Mouse (Mus musculus): ENCODE results near the gene Col23a1. TPM values are rescaled to one million over a fixed set of nuclear protein-coding genes. Genes with fewer than 3 reads are reported as not detected.

Col23a1 gene
- polyA plus RNA-seq, 1 experiment from 2014 or later = 10.7 TPM

- Histone ChIP-seq H3K4me2 (replicated peaks) (no peak overlapping the region), H3K4me3 (replicated peaks; ENCODE audit: low read length) (no peak overlapping the region), H3K27ac (no peak overlapping the region), H3K36me3 (replicated peaks; ENCODE audit: control insufficient read depth, insufficient read depth) (no peaks in the 10 kb centered on the region), H3K4me1 (replicated peaks; ENCODE audit: control insufficient read depth, insufficient read depth, low read length) (no peaks in the 10 kb centered on the region), H3K9ac (no peak overlapping the region), H3K27me3 (ENCODE audit: control insufficient read depth, insufficient read depth, low read length) (no peaks in the 10 kb centered on the region), H3K9me3 (ENCODE audit: control insufficient read depth, low read length) (no peaks in the 10 kb centered on the region)
- no peak for ATAC-seq (ENCODE audit: low FRiP score)
- DNase-seq (ENCODE audit: low spot score) = no peak
- WGBS = 89% methylated on average over 3 of the region's 3 CpGs
Measured at GRCm38 (mm10) chr11:51521440-51521839, 231.7 kb downstream of the Col23a1 start.

GRCm38 (mm10) chr11:51523215-51523614 lies 233.5 kb downstream of the Col23a1 start:
- no peaks in the 10 kb centered on the region for H3K27me3 ChIP-seq (ENCODE audit: control insufficient read depth, insufficient read depth, low read length)
- no peak overlapping the region for H3K4me2 ChIP-seq (replicated peaks)
- H3K27ac ChIP-seq = no peak overlapping the region
- no peak for ATAC-seq (ENCODE audit: low FRiP score)
- no peaks in the 10 kb centered on the region; the same call in 1 of the 2 replicates for H3K4me1 ChIP-seq (replicated peaks; ENCODE audit: control insufficient read depth, insufficient read depth, low read length)
- H3K4me3 ChIP-seq (replicated peaks; ENCODE audit: low read length) = no peak overlapping the region
- no peak for DNase-seq (ENCODE audit: low spot score)
- H3K9ac ChIP-seq = no peak overlapping the region
- no peaks in the 10 kb centered on the region for H3K36me3 ChIP-seq (replicated peaks; ENCODE audit: control insufficient read depth, insufficient read depth)
- H3K9me3 ChIP-seq (ENCODE audit: control insufficient read depth, low read length) = no peaks in the 10 kb centered on the region

- Histone ChIP-seq H3K4me3 (replicated peaks; ENCODE audit: low read length) (no peak overlapping the region), H3K27ac (no peak overlapping the region), H3K4me2 (replicated peaks) (no peak overlapping the region), H3K27me3 (ENCODE audit: control insufficient read depth, insufficient read depth, low read length) (no peaks in the 10 kb centered on the region), H3K4me1 (replicated peaks; ENCODE audit: control insufficient read depth, insufficient read depth, low read length) (no peaks in the 10 kb centered on the region; the same call in 1 of the 2 replicates), H3K9me3 (ENCODE audit: control insufficient read depth, low read length) (no peaks in the 10 kb centered on the region), H3K36me3 (replicated peaks; ENCODE audit: control insufficient read depth, insufficient read depth) (no peaks in the 10 kb centered on the region), H3K9ac (no peak overlapping the region)
- ATAC-seq (ENCODE audit: low FRiP score) (no peak), DNase-seq (ENCODE audit: low spot score) (no peak)
- WGBS = 76% methylated on average over 9 of the region's 9 CpGs
Measured at GRCm38 (mm10) chr11:51523625-51524024, 233.9 kb downstream of the Col23a1 start.

- no peak overlapping the region for H3K4me2 ChIP-seq (replicated peaks)
- ATAC-seq (ENCODE audit: low FRiP score) = no peak
- DNase-seq (ENCODE audit: low spot score) = no peak
Measured at GRCm38 (mm10) chr11:51526631-51527161, 237.0 kb downstream of the Col23a1 start.

GRCm38 (mm10) chr11:51533128-51533533 lies 243.4 kb downstream of the Col23a1 start:
- H3K9me3 ChIP-seq (ENCODE audit: control insufficient read depth, low read length) = no peaks in the 10 kb centered on the region
- no peak overlapping the region for H3K27ac ChIP-seq
- ATAC-seq (ENCODE audit: low FRiP score) = no peak
- DNase-seq (ENCODE audit: low spot score) = no peak
- no peak overlapping the region for H3K4me2 ChIP-seq (replicated peaks)
- no peak overlapping the region for H3K4me3 ChIP-seq (replicated peaks; ENCODE audit: low read length)
- no peak overlapping the region for H3K9ac ChIP-seq
- no peaks in the 10 kb centered on the region for H3K36me3 ChIP-seq (replicated peaks; ENCODE audit: control insufficient read depth, insufficient read depth)
- H3K4me1 ChIP-seq (replicated peaks; ENCODE audit: control insufficient read depth, insufficient read depth, low read length) = no peaks in the 10 kb centered on the region
- no peaks in the 10 kb centered on the region for H3K27me3 ChIP-seq (ENCODE audit: control insufficient read depth, insufficient read depth, low read length)
- 56% methylated on average over 11 of the region's 11 CpGs for WGBS

More at GRCm38 (mm10) chr11:51526631-51527161, 237.0 kb downstream of the Col23a1 start:
- no peak overlapping the region for H3K4me3 ChIP-seq (replicated peaks; ENCODE audit: low read length)
- H3K27ac ChIP-seq = no peak overlapping the region
- no peaks in the 10 kb centered on the region for H3K9me3 ChIP-seq (ENCODE audit: control insufficient read depth, low read length)
- no peaks in the 10 kb centered on the region; the same call in 1 of the 2 replicates for H3K4me1 ChIP-seq (replicated peaks; ENCODE audit: control insufficient read depth, insufficient read depth, low read length)
- 57% methylated on average over 14 of the region's 14 CpGs for WGBS
- no peaks in the 10 kb centered on the region for H3K36me3 ChIP-seq (replicated peaks; ENCODE audit: control insufficient read depth, insufficient read depth)
- H3K9ac ChIP-seq = no peak overlapping the region
- H3K27me3 ChIP-seq (ENCODE audit: control insufficient read depth, insufficient read depth, low read length) = no peaks in the 10 kb centered on the region

GRCm38 (mm10) chr11:51534314-51534713 lies 244.6 kb downstream of the Col23a1 start:
- Histone ChIP-seq H3K4me1 (replicated peaks; ENCODE audit: control insufficient read depth, insufficient read depth, low read length) (no peaks in the 10 kb centered on the region), H3K9ac (no peak overlapping the region), H3K36me3 (replicated peaks; ENCODE audit: control insufficient read depth, insufficient read depth) (no peaks in the 10 kb centered on the region), H3K9me3 (ENCODE audit: control insufficient read depth, low read length) (no peaks in the 10 kb centered on the region), H3K4me3 (replicated peaks; ENCODE audit: low read length) (no peak overlapping the region), H3K27me3 (ENCODE audit: control insufficient read depth, insufficient read depth, low read length) (no peaks in the 10 kb centered on the region), H3K27ac (no peak overlapping the region), H3K4me2 (replicated peaks) (no peak overlapping the region)
- DNase-seq (ENCODE audit: low spot score) (peak; percentile 88), ATAC-seq (ENCODE audit: low FRiP score) (no peak)
- WGBS = 26% methylated on average over 2 of the region's 2 CpGs

GRCm38 (mm10) chr11:51538388-51538787 lies 248.7 kb downstream of the Col23a1 start:
- Histone ChIP-seq H3K36me3 (replicated peaks; ENCODE audit: control insufficient read depth, insufficient read depth) (no peaks in the 10 kb centered on the region), H3K4me1 (replicated peaks; ENCODE audit: control insufficient read depth, insufficient read depth, low read length) (no peaks in the 10 kb centered on the region), H3K27ac (no peak overlapping the region), H3K4me3 (replicated peaks; ENCODE audit: low read length) (no peak overlapping the region), H3K27me3 (ENCODE audit: control insufficient read depth, insufficient read depth, low read length) (no peaks in the 10 kb centered on the region), H3K9me3 (ENCODE audit: control insufficient read depth, low read length) (no peaks in the 10 kb centered on the region), H3K4me2 (replicated peaks) (no peak overlapping the region), H3K9ac (no peak overlapping the region)
- no peak for DNase-seq (ENCODE audit: low spot score)
- WGBS = 22% methylated on average over 7 of the region's 7 CpGs
- no peak for ATAC-seq (ENCODE audit: low FRiP score)

- ATAC-seq (ENCODE audit: low FRiP score) (no peak; the same call in 1 of the 2 replicates), DNase-seq (ENCODE audit: low spot score) (no peak)
- H3K4me3 ChIP-seq (replicated peaks; ENCODE audit: low read length) = no peak overlapping the region
- no peaks in the 10 kb centered on the region for H3K36me3 ChIP-seq (replicated peaks; ENCODE audit: control insufficient read depth, insufficient read depth)
- H3K4me2 ChIP-seq (replicated peaks) = no peak overlapping the region
- no peak overlapping the region for H3K9ac ChIP-seq
- no peak overlapping the region for H3K27ac ChIP-seq
- H3K9me3 ChIP-seq (ENCODE audit: control insufficient read depth, low read length) = no peaks in the 10 kb centered on the region
- no peaks in the 10 kb centered on the region for H3K4me1 ChIP-seq (replicated peaks; ENCODE audit: control insufficient read depth, insufficient read depth, low read length)
- WGBS = 60% methylated on average over 13 of the region's 13 CpGs
- H3K27me3 ChIP-seq (ENCODE audit: control insufficient read depth, insufficient read depth, low read length) = no peaks in the 10 kb centered on the region
Measured at GRCm38 (mm10) chr11:51538919-51539758, 249.4 kb downstream of the Col23a1 start.

- H3K9ac ChIP-seq = no peak overlapping the region
- H3K4me1 ChIP-seq (replicated peaks; ENCODE audit: control insufficient read depth, insufficient read depth, low read length) = no peaks in the 10 kb centered on the region
- 14% methylated on average over 10 of the region's 10 CpGs for WGBS
- ATAC-seq (ENCODE audit: low FRiP score) (peak; percentile 87), DNase-seq (ENCODE audit: low spot score) (peak; percentile 93)
- no peaks in the 10 kb centered on the region for H3K27me3 ChIP-seq (ENCODE audit: control insufficient read depth, insufficient read depth, low read length)
- H3K27ac ChIP-seq = no peak overlapping the region
- no peak overlapping the region for H3K4me2 ChIP-seq (replicated peaks)
- no peaks in the 10 kb centered on the region for H3K9me3 ChIP-seq (ENCODE audit: control insufficient read depth, low read length)
- H3K4me3 ChIP-seq (replicated peaks; ENCODE audit: low read length) = no peak overlapping the region
- H3K36me3 ChIP-seq (replicated peaks; ENCODE audit: control insufficient read depth, insufficient read depth) = no peaks in the 10 kb centered on the region
Measured at GRCm38 (mm10) chr11:51539759-51540282, 250.1 kb downstream of the Col23a1 start.

Data from hindbrain, embryonic 14.5 days (tissue).